Mouse (Mus musculus) MEL (cell line): ENCODE data around the gene Gramd4.

Experiments used
- BHLHE40 ChIP-seq: IDR thresholded peaks from 2 replicates; pipeline ENCODE4 v1.6.1; 2012; ENCODE audit warnings: low read depth, mild to moderate bottlenecking, inconsistent platforms, low read length, improper control_type of control experiment, borderline replicate concordance
- CTCF ChIP-seq, 3 experiments: IDR thresholded peaks in 2 of 3; conservative IDR thresholded peaks in 1 of 3; 2 replicates each; pipeline ENCODE4 v1.5.1; 2011 to 2012; ENCODE audit warnings: low read length in 3 of 3, low read depth in 2 of 3, mild to moderate bottlenecking in 2 of 3, improper control_type of control experiment in 1 of 3, inconsistent platforms in 1 of 3, mixed read lengths in 1 of 3, moderate library complexity in 1 of 3; ENCODE audit not compliant: control insufficient read depth in 1 of 3, insufficient read depth in 1 of 3, poor library complexity in 1 of 3, severe bottlenecking in 1 of 3
- GABPA ChIP-seq: IDR thresholded peaks from 2 replicates; pipeline ENCODE4 v1.6.1; 2012; ENCODE audit warnings: low read depth, mild to moderate bottlenecking, inconsistent platforms, low read length, improper control_type of control experiment, moderate library complexity
- GATA1 ChIP-seq: IDR thresholded peaks from 2 replicates; pipeline ENCODE4 v1.6.1; 2011; ENCODE audit warnings: low read depth, low read length, improper control_type of control experiment
- KAT2A ChIP-seq: conservative IDR thresholded peaks from 2 replicates; pipeline ENCODE4 v1.6.1; 2012; ENCODE audit warnings: low read depth, low read length, improper control_type of control experiment, inconsistent platforms
- MYB ChIP-seq: IDR thresholded peaks from 2 replicates; pipeline ENCODE4 v1.6.1; 2011; ENCODE audit warnings: mild to moderate bottlenecking, low read depth, low read length, improper control_type of control experiment
- POLR2A ChIP-seq, 2 experiments: IDR thresholded peaks; 2 replicates each; pipeline ENCODE4 v1.6.1; 2011 to 2012; ENCODE audit warnings: low read length in 2 of 2, mild to moderate bottlenecking in 2 of 2, control low read depth in 1 of 2, improper control_type of control experiment in 1 of 2, low read depth in 1 of 2, moderate library complexity in 1 of 2; ENCODE audit not compliant: control insufficient read depth in 1 of 2, insufficient read depth in 1 of 2, poor library complexity in 1 of 2
- TCF12 ChIP-seq: IDR thresholded peaks from 2 replicates; pipeline ENCODE4 v1.6.1; 2014; ENCODE audit warnings: low read depth, mild to moderate bottlenecking, inconsistent platforms, low read length, improper control_type of control experiment, moderate library complexity

GRCm38 (mm10) chr15:86164718-86165345 is 107.3 kb downstream of the Gramd4 start:
- TF ChIP-seq POLR2A (IDR thresholded peaks at IDR 0.05; ENCODE audit: control insufficient read depth in 1 of 2, insufficient read depth in 1 of 2, low read depth in 1 of 2, low read length in 2 of 2, poor library complexity in 1 of 2): no peak
- TF ChIP-seq BHLHE40: no peak
- no peak for TF ChIP-seq CTCF (IDR thresholded peaks at IDR 0.05 in 2 of 3, conservative IDR thresholded peaks at IDR 0.05 in 1 of 3; ENCODE audit: control insufficient read depth in 1 of 3, insufficient read depth in 1 of 3, low read depth in 2 of 3, low read length in 3 of 3, poor library complexity in 1 of 3, severe bottlenecking in 1 of 3)
- TF ChIP-seq GATA1: no peak
- TF ChIP-seq TCF12: no peak
- TF ChIP-seq KAT2A: no peak
- TF ChIP-seq GABPA: no peak
- TF ChIP-seq MYB: no peak
